Mouse (Mus musculus): ENCODE results near the gene Pomt2.

GRCm38 (mm10) chr12:87157361-87157760 lies 9.6 kb upstream of the Pomt2 start:
- TF ChIP-seq GATA1 (IDR thresholded peaks at IDR 0.05; ENCODE audit: borderline replicate concordance, low read length) (no peak), FLI1 (IDR thresholded peaks at IDR 0.05; ENCODE audit: low read length) (no peak)

Data from megakaryocyte, embryonic 14.5 days (primary cell).